Mouse (Mus musculus) c-Kit-positive CD71-negative TER-119-negative erythroid progenitor cells, embryonic 14.5 days (primary cell): ENCODE data around the gene Gm26620.

Experiments
- DNase-seq: peaks from one replicate; pipeline ENCODE4 v3.0.0-alpha.2; 2013; ENCODE audit warnings: low read depth

The Gm26620 gene

GRCm38 (mm10) chr1:170868905-170869283 lies 16.0 kb upstream of the Gm26620 start:
- DNase-seq = no peak

DNA sequence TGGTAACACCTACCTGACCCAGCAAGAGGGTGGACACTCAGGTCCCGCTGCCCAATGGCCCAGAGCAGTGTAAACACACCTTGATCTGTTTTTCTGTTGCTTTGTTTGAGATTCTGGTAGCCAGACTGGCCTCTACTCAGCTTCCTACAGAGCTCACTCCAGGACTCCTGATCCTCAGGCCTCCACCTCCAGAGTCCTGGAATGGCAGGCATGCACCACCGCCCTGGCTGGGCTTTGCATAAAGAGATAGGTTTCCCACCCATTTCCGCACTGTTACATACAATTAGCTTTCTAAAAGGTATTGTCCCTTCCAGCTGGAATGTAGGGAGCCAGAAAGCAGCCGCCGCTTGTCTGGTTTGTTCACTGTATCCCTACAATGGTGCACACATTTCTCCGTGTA lies 13.5 kb upstream of the Gm26620 start:
- no peak for DNase-seq

- DNase-seq = no peak
Observed at GRCm38 (mm10) chr1:170871961-170872360, 12.9 kb upstream of the Gm26620 start.

DNA sequence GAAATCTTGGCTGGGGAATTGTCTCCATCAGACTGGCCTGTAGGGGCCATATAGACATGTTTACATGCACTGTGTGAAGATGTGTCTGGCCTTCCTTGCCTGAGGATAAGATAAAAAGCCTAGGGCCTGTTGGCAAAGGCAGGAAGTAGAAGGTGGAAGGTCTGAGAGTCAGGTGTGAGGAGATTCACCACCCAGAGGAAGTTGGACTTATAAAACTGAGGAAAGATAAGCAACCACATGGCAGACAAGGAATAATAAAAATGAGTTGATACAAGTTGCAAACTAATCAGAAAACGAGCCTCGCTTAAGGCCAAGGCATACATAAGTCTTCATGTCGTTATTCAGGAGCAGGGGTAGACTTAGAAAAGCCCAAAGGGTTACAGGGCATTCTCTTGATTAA lies 9.2 kb upstream of the Gm26620 start:
- no peak for DNase-seq

GRCm38 (mm10) chr1:170876906-170877305 lies 8.0 kb upstream of the Gm26620 start:
- DNase-seq = no peak

- no peak for DNase-seq
Observed at GRCm38 (mm10) chr1:170882915-170883485, 1.9 kb upstream of the Gm26620 start.

- DNase-seq = no peak
Observed at GRCm38 (mm10) chr1:170884390-170884789, 475 bp upstream of the Gm26620 start.

DNA sequence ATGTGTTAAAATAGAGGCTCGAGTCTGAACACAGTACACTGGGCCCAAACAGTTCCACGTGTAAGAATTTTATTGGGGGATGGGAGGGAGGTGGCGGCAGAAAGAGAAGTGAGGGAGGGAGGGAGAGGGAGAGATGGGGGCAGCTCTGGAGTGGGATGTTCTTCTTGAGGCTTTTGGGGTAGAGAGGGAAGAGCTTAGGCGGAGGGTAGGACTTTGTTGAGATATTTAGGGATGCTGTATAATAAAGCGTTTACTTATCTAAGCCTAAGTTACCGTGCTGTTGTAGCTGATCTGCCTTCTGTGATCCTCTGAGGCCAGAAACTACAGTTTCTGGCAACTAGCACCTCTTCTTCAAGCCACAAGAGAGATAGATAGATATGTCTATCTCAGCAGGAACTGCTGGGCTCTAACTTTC lies 1.2 kb downstream of the Gm26620 start:
- no peak for DNase-seq

DNA sequence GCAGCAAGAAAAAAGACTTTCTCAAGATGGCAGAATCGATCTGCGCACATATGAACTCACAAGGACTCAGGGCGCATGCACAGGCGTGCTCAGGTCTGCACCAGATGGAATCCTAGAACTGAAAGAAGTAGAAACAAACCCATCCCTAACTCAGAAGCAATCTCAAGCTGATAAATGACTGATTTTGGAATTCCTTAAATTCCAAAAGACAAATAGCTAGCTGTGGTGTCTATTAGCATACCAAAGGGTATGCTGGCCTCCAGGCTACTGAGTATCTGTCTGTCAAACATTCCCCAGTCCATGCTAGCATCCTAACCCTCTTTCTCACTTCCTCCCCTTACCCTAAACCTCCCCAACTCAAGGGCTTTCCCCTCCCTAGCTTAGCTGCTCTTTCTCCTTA lies 4.4 kb downstream of the Gm26620 start:
- no peak for DNase-seq

DNA sequence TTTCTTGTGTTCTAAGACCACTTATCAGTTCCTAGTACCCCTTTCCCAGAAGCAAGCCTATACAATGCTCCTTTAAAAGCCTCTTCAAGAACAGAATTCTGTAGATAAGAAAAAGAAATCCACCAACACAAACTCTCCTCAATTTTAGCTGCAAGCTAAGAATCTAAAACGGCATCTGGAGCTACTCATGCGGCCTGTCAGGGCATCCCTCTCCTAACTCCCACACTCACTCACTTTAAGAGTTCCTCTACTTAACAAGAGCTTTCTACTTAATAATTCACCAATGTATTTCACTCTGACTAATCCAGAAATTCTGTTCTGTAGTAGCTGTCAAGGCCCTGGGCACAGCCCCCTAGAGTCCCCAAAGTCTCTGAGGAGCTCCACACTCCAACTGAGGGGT lies 6.8 kb downstream of the Gm26620 start:
- no peak for DNase-seq

GRCm38 (mm10) chr1:170892279-170892678 lies 7.4 kb downstream of the Gm26620 start:
- DNase-seq = no peak

- DNase-seq = peak; percentile 61
Observed at GRCm38 (mm10) chr1:170894603-170895602, 10.0 kb downstream of the Gm26620 start.

GRCm38 (mm10) chr1:170896651-170897281 lies 11.9 kb downstream of the Gm26620 start:
- DNase-seq = no peak

GRCm38 (mm10) chr1:170898413-170899075 lies 13.7 kb downstream of the Gm26620 start:
- no peak for DNase-seq

GRCm38 (mm10) chr1:170900799-170901467 lies 16.1 kb downstream of the Gm26620 start:
- DNase-seq = peak; percentile 76

- peak; percentile 92 for DNase-seq
Observed at GRCm38 (mm10) chr1:170901536-170902238, 16.8 kb downstream of the Gm26620 start.

GRCm38 (mm10) chr1:170903485-170903884 lies 18.6 kb downstream of the Gm26620 start:
- no peak for DNase-seq

GRCm38 (mm10) chr1:170907111-170907455 lies 22.2 kb downstream of the Gm26620 start:
- no peak for DNase-seq

- DNase-seq = no peak
Observed at GRCm38 (mm10) chr1:170907456-170908191, 22.8 kb downstream of the Gm26620 start.

- DNase-seq = no peak
Observed at GRCm38 (mm10) chr1:170908341-170908740, 23.5 kb downstream of the Gm26620 start.
